Mouse (Mus musculus): Measurements from ENCODE around the gene Tmem189. TPM values are rescaled to one million over a fixed set of nuclear protein-coding genes. Genes with fewer than 3 reads are reported as not detected.

The Tmem189 gene
- polyA plus RNA-seq, 1 experiment from 2014 or later: 27.5 TPM

DNA sequence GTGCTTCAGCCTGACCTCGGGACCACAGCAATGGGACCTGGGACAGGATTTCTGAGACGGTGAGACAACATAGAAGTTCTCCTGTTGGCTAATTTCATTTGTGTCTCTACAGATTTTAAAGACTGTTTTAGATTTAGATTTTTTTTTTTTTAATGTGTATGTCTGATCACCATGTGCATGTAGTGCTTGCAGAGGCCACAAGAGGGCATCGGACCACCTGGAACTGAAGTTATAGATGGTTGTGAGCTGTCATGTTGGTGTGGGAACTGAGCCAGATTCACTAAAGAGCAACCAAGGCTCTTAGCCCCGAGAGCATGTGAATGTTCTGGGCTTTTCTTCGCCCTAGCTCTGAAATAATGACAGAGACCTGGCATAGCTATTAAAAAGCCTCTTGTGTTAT, 9.0 kb downstream of the Tmem189 start:
- Histone ChIP-seq H3K9me3 (ENCODE audit: control insufficient read depth, low read length) (no peaks in the 10 kb centered on the region), H3K27me3 (ENCODE audit: control insufficient read depth, insufficient read depth, low read length) (no peaks in the 10 kb centered on the region; the same call in 1 of the 2 replicates), H3K27ac (ENCODE audit: low read depth, low read length) (no peak overlapping the region), H3K4me3 (ENCODE audit: low read depth, low read length) (no peak overlapping the region), H3K9ac (ENCODE audit: low read depth, low read length) (no peak overlapping the region), H3K36me3 (ENCODE audit: control insufficient read depth, insufficient read depth, low read length) (no peaks in the 10 kb centered on the region), H3K4me2 (replicated peaks; ENCODE audit: low read depth, low read length) (no peak overlapping the region), H3K4me1 (replicated peaks; ENCODE audit: control insufficient read depth, insufficient read depth, low read length) (no peaks in the 10 kb centered on the region)
- DNase-seq (ENCODE audit: low spot score): peak; percentile 70
- no peak for ATAC-seq (ENCODE audit: low FRiP score)
- WGBS: 58% methylated on average over 5 of the region's 5 CpGs

DNA sequence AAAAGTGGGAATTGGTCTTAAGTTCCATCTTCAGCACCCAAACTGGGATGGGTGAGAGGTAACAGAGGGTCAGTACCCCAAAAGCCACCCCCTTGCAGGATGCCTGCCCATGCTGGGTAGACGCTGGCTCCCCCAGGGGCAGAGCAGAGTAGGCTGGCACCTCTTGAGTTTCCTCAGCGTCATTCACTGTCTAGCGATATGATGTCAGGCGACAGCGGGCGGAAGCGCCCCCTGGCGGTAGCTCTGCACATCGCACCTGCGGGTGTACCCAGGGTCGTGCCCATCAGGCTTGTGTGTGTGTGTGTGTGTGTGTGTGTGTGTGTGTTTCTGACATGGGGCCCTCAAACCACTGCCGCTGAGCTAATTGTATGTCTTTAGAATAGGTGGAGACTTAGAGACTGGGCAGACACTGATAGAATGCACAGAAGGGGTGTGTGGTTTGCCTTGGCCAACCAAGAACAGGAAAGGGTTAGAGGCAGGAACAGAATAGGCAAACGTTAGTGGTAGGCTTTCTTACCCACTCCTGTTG, 9.7 kb downstream of the Tmem189 start:
- DNase-seq (ENCODE audit: low spot score) (peak; percentile 88), ATAC-seq (ENCODE audit: low FRiP score) (peak; percentile 72)
- H3K9ac ChIP-seq (ENCODE audit: low read depth, low read length): no peak overlapping the region
- WGBS: 3% methylated on average over 13 of the region's 13 CpGs
- no peak overlapping the region for H3K4me2 ChIP-seq (replicated peaks; ENCODE audit: low read depth, low read length)
- no peak overlapping the region for H3K4me3 ChIP-seq (ENCODE audit: low read depth, low read length)
- H3K36me3 ChIP-seq (ENCODE audit: control insufficient read depth, insufficient read depth, low read length): no peaks in the 10 kb centered on the region
- H3K4me1 ChIP-seq (replicated peaks; ENCODE audit: control insufficient read depth, insufficient read depth, low read length): no peaks in the 10 kb centered on the region
- H3K9me3 ChIP-seq (ENCODE audit: control insufficient read depth, low read length): no peaks in the 10 kb centered on the region
- no peaks in the 10 kb centered on the region; the same call in 1 of the 2 replicates for H3K27me3 ChIP-seq (ENCODE audit: control insufficient read depth, insufficient read depth, low read length)
- no peak overlapping the region for H3K27ac ChIP-seq (ENCODE audit: low read depth, low read length)

DNA sequence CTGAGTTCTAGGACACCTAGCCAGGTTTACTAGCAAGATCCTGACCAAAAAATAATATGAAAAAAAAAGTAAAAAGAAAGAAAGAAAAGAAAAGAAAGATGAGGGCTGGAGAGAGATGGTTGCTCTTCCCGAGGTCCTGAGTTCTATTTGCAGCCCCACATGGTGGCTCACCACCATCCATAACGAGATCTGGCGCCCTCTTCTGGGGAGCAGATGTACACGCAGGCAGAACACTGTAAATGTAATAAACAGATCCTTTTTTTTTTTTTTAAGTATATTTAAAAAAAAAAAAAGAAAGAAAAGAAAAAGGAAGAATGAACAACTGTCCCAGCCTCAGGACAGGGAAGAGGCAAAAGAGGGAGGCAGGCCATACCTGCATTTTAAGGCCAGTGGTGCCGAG, 11.0 kb downstream of the Tmem189 start:
- no peak for ATAC-seq (ENCODE audit: low FRiP score)
- Histone ChIP-seq H3K27me3 (ENCODE audit: control insufficient read depth, insufficient read depth, low read length) (no peaks in the 10 kb centered on the region; the same call in 1 of the 2 replicates), H3K9ac (ENCODE audit: low read depth, low read length) (no peak overlapping the region), H3K4me3 (ENCODE audit: low read depth, low read length) (no peak overlapping the region), H3K27ac (ENCODE audit: low read depth, low read length) (no peak overlapping the region), H3K36me3 (ENCODE audit: control insufficient read depth, insufficient read depth, low read length) (no peaks in the 10 kb centered on the region), H3K9me3 (ENCODE audit: control insufficient read depth, low read length) (no peaks in the 10 kb centered on the region), H3K4me2 (replicated peaks; ENCODE audit: low read depth, low read length) (no peak overlapping the region), H3K4me1 (replicated peaks; ENCODE audit: control insufficient read depth, insufficient read depth, low read length) (no peaks in the 10 kb centered on the region)
- DNase-seq (ENCODE audit: low spot score): no peak
- 46% methylated on average over 5 of the region's 5 CpGs for WGBS

DNA sequence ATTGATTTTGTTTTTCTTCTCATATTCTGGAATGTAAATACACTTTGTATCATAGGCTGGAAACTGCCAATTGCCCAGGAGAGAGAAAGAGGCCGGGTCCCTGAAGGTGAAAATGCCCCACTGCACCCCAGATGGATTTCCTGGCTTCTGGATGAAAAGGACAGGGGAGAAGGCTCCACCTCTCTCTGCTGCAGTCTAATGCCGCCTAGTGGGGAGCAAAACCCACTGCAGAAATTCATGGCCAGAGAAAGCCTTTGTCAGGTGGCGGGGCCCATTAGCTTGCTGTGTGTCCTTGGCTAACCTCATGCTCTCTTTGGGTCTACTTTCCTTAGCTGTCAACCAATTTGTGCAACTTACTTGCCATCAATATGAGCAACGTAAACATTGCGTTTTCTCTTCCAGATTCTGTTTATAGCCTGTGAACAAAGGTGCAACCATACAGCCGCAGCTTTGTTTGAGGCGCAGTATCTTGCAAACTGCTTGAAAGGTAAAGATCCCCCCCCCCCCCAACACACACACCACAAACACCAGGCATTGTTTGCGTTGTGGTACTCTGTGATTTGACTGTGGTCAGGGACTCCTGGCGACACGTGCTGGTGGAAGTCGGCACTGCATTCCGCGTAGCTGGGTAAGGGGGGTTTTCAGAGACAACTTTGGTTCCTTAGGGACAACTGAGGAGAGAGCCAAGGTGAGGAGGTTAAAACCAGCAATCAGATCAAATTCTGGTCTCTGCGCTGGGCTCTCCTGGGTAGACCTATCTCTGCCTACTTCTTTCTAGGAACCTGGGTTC, 14.3 kb downstream of the Tmem189 start:
- 40% methylated on average over 14 of the region's 14 CpGs for WGBS
- DNase-seq (ENCODE audit: low spot score) (peak; percentile 58), ATAC-seq (ENCODE audit: low FRiP score) (no peak)
- Histone ChIP-seq H3K4me1 (replicated peaks; ENCODE audit: control insufficient read depth, insufficient read depth, low read length) (0 out of 2 replicates have a peak, but pooled peaks cover 3% of the 10 kb centered on the region), H3K4me2 (replicated peaks; ENCODE audit: low read depth, low read length) (no peak overlapping the region), H3K36me3 (ENCODE audit: control insufficient read depth, insufficient read depth, low read length) (no peaks in the 10 kb centered on the region), H3K27ac (ENCODE audit: low read depth, low read length) (no peak overlapping the region), H3K9me3 (ENCODE audit: control insufficient read depth, low read length) (no peaks in the 10 kb centered on the region), H3K9ac (ENCODE audit: low read depth, low read length) (no peak overlapping the region), H3K27me3 (ENCODE audit: control insufficient read depth, insufficient read depth, low read length) (no peaks in the 10 kb centered on the region), H3K4me3 (ENCODE audit: low read depth, low read length) (no peak overlapping the region)

DNA sequence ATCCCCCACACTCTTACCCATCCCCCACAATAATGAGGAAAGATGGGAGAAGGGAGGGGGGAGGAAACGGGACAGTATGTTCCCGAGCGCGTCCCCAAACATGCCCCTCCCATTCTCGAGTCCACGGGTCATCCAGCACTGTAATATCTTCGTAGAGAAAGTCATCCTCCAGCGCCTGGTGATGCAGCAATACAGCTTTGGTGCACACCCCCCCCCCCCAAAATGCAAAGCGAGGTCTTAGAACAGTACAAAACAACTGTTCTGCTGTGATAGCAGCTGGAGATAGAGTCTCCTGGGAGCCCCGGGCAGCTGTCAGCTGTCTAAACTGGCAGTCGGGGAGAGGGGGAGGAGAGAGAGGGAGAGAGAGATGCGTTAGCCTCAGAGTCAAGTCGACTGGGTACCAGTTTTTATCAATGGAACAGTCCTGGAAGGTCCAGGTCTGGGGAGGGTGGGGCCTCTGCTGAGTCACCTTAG, 17.4 kb downstream of the Tmem189 start:
- Histone ChIP-seq H3K36me3 (ENCODE audit: control insufficient read depth, insufficient read depth, low read length) (no peaks in the 10 kb centered on the region), H3K4me3 (ENCODE audit: low read depth, low read length) (no peak overlapping the region), H3K27ac (ENCODE audit: low read depth, low read length) (no peak overlapping the region), H3K4me2 (replicated peaks; ENCODE audit: low read depth, low read length) (peak overlapping the region; percentile 19; the same call in 1 of the 2 replicates), H3K4me1 (replicated peaks; ENCODE audit: control insufficient read depth, insufficient read depth, low read length) (0 out of 2 replicates have a peak, but pooled peaks cover 3% of the 10 kb centered on the region), H3K9me3 (ENCODE audit: control insufficient read depth, low read length) (no peaks in the 10 kb centered on the region), H3K27me3 (ENCODE audit: control insufficient read depth, insufficient read depth, low read length) (no peaks in the 10 kb centered on the region), H3K9ac (ENCODE audit: low read depth, low read length) (no peak overlapping the region)
- ATAC-seq (ENCODE audit: low FRiP score): peak; percentile 73; the same call in 1 of the 2 replicates
- WGBS: 32% methylated on average over 13 of the region's 13 CpGs
- DNase-seq (ENCODE audit: low spot score): peak; percentile 67

DNA sequence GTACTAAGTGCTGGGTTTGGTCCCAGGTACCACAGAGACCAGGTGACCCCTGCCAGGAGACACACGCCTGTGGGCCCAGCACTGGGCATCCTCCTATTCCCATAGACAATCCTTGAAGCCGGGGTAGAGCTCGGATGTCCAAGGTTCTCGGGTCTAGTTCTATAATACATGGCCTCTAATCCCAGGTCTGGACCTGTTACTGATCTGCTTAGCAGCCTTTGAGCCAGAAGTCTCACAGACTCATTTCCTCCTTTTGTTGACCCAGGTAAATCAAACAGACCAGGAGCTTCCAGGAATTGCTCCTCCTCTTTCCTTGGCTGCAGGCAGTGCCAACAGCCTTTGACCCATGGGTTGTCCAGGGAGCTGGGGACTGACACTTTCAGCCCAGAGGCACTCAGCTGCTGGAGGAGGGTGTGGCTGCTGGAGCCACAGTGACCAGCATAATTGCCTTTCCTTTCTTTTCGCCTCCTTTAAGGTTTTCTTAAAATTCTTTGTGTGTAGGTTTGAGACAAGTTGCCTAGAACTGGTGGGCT, 18.5 kb downstream of the Tmem189 start:
- Histone ChIP-seq H3K9ac (ENCODE audit: low read depth, low read length) (no peak overlapping the region), H3K9me3 (ENCODE audit: control insufficient read depth, low read length) (no peaks in the 10 kb centered on the region), H3K4me3 (ENCODE audit: low read depth, low read length) (no peak overlapping the region), H3K27me3 (ENCODE audit: control insufficient read depth, insufficient read depth, low read length) (no peaks in the 10 kb centered on the region), H3K27ac (ENCODE audit: low read depth, low read length) (no peak overlapping the region), H3K4me1 (replicated peaks; ENCODE audit: control insufficient read depth, insufficient read depth, low read length) (0 out of 2 replicates have a peak, but pooled peaks cover 3% of the 10 kb centered on the region), H3K36me3 (ENCODE audit: control insufficient read depth, insufficient read depth, low read length) (no peaks in the 10 kb centered on the region), H3K4me2 (replicated peaks; ENCODE audit: low read depth, low read length) (no peak overlapping the region)
- 85% methylated on average over 5 of the region's 5 CpGs for WGBS
- DNase-seq (ENCODE audit: low spot score) (no peak), ATAC-seq (ENCODE audit: low FRiP score) (no peak)

DNA sequence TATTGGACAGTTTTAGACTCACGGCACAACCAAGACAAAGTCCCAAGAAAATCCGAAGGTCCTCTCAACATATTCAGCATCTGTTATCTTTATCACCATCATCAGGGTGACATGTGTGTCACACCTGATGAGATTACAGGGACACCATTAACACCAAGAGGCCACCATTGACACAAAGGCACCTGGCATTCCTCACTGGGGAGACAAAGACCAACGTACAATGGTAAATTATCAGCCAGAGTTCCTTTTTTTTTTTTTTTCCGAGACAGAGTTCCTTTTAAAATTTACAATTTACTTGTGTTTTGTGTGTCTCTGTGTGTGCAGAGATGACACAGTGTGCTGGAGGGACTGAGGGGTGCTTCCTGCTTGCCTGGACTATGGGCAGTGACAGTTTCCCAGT, 20.2 kb downstream of the Tmem189 start:
- WGBS: 82% methylated on average over 4 of the region's 4 CpGs
- ATAC-seq (ENCODE audit: low FRiP score): no peak

DNA sequence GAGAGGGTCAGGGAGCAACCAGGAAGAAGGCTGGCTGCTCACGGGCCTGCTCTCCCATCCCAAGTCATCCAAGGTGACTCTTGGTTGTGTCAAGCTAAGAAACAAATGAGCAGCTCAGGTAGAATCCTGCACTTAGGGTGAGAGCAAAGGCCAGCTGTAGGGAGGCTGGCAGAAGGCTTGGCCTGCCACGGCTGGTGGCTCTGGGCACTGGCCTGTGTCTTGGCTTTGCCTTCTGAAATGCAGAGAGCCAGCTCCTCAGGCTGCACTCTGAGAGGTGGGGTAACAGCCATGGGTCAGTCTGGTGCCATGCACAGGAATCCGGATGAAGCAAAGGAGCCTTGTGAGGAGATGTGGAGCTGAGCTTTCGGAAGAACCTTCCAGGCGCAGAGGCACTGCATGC, 21.2 kb downstream of the Tmem189 start:
- DNase-seq (ENCODE audit: low spot score) (no peak), ATAC-seq (ENCODE audit: low FRiP score) (no peak)
- no peak overlapping the region for H3K9ac ChIP-seq (ENCODE audit: low read depth, low read length)
- H3K9me3 ChIP-seq (ENCODE audit: control insufficient read depth, low read length): no peaks in the 10 kb centered on the region
- 80% methylated on average over 5 of the region's 5 CpGs for WGBS
- H3K4me2 ChIP-seq (replicated peaks; ENCODE audit: low read depth, low read length): no peak overlapping the region
- no peaks in the 10 kb centered on the region for H3K36me3 ChIP-seq (ENCODE audit: control insufficient read depth, insufficient read depth, low read length)
- 0 out of 2 replicates have a peak, but pooled peaks cover 3% of the 10 kb centered on the region for H3K4me1 ChIP-seq (replicated peaks; ENCODE audit: control insufficient read depth, insufficient read depth, low read length)
- no peak overlapping the region for H3K4me3 ChIP-seq (ENCODE audit: low read depth, low read length)
- no peak overlapping the region for H3K27ac ChIP-seq (ENCODE audit: low read depth, low read length)
- no peaks in the 10 kb centered on the region for H3K27me3 ChIP-seq (ENCODE audit: control insufficient read depth, insufficient read depth, low read length)

More for the DNA sequence above, 20.2 kb downstream of the Tmem189 start:
- Histone ChIP-seq H3K4me2 (replicated peaks; ENCODE audit: low read depth, low read length) (no peak overlapping the region), H3K4me1 (replicated peaks; ENCODE audit: control insufficient read depth, insufficient read depth, low read length) (0 out of 2 replicates have a peak, but pooled peaks cover 3% of the 10 kb centered on the region), H3K36me3 (ENCODE audit: control insufficient read depth, insufficient read depth, low read length) (no peaks in the 10 kb centered on the region), H3K9me3 (ENCODE audit: control insufficient read depth, low read length) (no peaks in the 10 kb centered on the region), H3K9ac (ENCODE audit: low read depth, low read length) (no peak overlapping the region), H3K27me3 (ENCODE audit: control insufficient read depth, insufficient read depth, low read length) (no peaks in the 10 kb centered on the region), H3K4me3 (ENCODE audit: low read depth, low read length) (no peak overlapping the region), H3K27ac (ENCODE audit: low read depth, low read length) (no peak overlapping the region)
- DNase-seq (ENCODE audit: low spot score): no peak
